Mouse (Mus musculus) liver, adult 2 months (tissue): ENCODE data around the gene Erfe.

Source experiments
- CTCF ChIP-seq: fragments of 200-500 bp; IDR thresholded peaks from 2 replicates; pipeline ENCODE4 v1.5.1; 2011; ENCODE audit warnings: low read depth, low read length, control low read depth
- POLR2A ChIP-seq: fragments of 200-500 bp; IDR thresholded peaks from 2 replicates; pipeline ENCODE4 v1.6.1; 2011; ENCODE audit warnings: low read length, control low read depth; ENCODE audit not compliant: insufficient read depth; ENCODE audit errors: extremely low read depth

DNA sequence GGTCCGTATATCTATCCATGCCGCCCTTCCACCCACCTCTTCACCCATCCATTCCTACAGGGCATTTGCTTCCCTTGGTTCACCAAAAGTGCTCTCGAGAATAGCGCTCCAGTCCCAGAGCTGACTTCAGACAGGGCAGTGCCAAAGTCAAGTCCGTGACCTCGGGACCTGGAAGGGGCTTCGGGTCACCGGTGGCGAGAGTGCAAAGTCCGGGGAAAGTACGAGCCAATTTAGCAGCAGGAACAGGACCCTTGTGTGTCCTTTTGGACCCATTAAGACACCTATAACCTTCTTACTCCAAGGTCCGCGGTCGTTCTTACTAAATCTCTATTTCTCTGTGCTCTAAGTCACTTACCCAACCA is 47.3 kb downstream of the Erfe start:
- TF ChIP-seq POLR2A (no peak), CTCF (no peak)
